Mouse (Mus musculus) limb, embryonic 12.5 days (tissue): ENCODE results near the gene Sox10. TPM values are rescaled to one million over a fixed set of nuclear protein-coding genes. Genes with fewer than 3 reads are reported as not detected.

Experiments used
- ATAC-seq: fragments of 200-750 bp; cut with Nextera tagmentation; 2 replicates; pipeline ENCODE4 v1.8.0; 2017; ENCODE audit warnings: low read depth, moderate TSS enrichment; ENCODE audit not compliant: insufficient number of reproducible peaks, insufficient read depth, low FRiP score, low TSS enrichment
- H3K27ac ChIP-seq: fragments of 300-500 bp; sonication (generic); 2 replicates; pipeline ENCODE4 v1.5.1; 2016; ENCODE audit warnings: mild to moderate bottlenecking, moderate library complexity
- H3K27me3 ChIP-seq: fragments of 300-500 bp; sonication (generic); 2 replicates; pipeline ENCODE4 v1.6.1; 2016; ENCODE audit warnings: mild to moderate bottlenecking, moderate library complexity
- H3K36me3 ChIP-seq: fragments of 300-500 bp; sonication (generic); 2 replicates; pipeline ENCODE4 v1.6.1; 2016; ENCODE audit warnings: mild to moderate bottlenecking, moderate library complexity
- H3K4me1 ChIP-seq: fragments of 300-500 bp; sonication (generic); replicated peaks from 2 replicates; pipeline ENCODE4 v1.6.1; 2016
- H3K4me2 ChIP-seq: fragments of 300-500 bp; sonication (generic); 2 replicates; pipeline ENCODE4 v1.6.1; 2016; ENCODE audit warnings: mild to moderate bottlenecking, moderate library complexity
- H3K4me3 ChIP-seq: fragments of 300-500 bp; sonication (generic); replicated peaks from 2 replicates; pipeline ENCODE4 v1.5.1; 2016; ENCODE audit warnings: mild to moderate bottlenecking
- H3K9ac ChIP-seq: fragments of 300-500 bp; sonication (generic); replicated peaks from 2 replicates; pipeline ENCODE4 v1.6.1; 2016; ENCODE audit warnings: mild to moderate bottlenecking, moderate library complexity
- H3K9me3 ChIP-seq: fragments of 300-500 bp; sonication (generic); 2 replicates; pipeline ENCODE4 v1.6.1; 2016; ENCODE audit warnings: mild to moderate bottlenecking, moderate library complexity
- WGBS: fragments of 180-500 bp; shearing (Covaris S2); methylation state at CpG from one replicate; pipeline ENCODE4 v1.1.7; 2016; 5-methylcytosine and 5-hydroxymethylcytosine counted together
- polyA plus RNA-seq: library from polyadenylated mRNA; unstranded; fragments of >200 nt; fragmentation: Nextera tagmentation; extraction: Ambion mirVana; gene quantifications from 2 replicates; pipeline ENCODE4 v1.2.1, GENCODE M21; 2016

The Sox10 gene
- polyA plus RNA-seq, 1 experiment from 2014 or later, result 4.1 TPM

- no peak overlapping the region for H3K27ac ChIP-seq
- H3K9ac ChIP-seq, result 0 out of 2 replicates have a peak overlapping the region, but pooled peaks have one; percentile 6
- ATAC-seq, result no peak
- no peaks in the 10 kb centered on the region for H3K9me3 ChIP-seq
- no peaks in the 10 kb centered on the region for H3K36me3 ChIP-seq
- peak overlapping the region; percentile 47; the same call in 1 of the 2 replicates for H3K4me2 ChIP-seq
- peaks cover 93% of the 10 kb centered on the region for H3K27me3 ChIP-seq
- H3K4me3 ChIP-seq, result peak overlapping the region; percentile 36; the same call in 1 of the 2 replicates
- 73% methylated on average over 7 of the region's 7 CpGs for WGBS
- H3K4me1 ChIP-seq, result peaks cover 17% of the 10 kb centered on the region
These were observed 2.7 kb downstream of the Sox10 start for GRCm38 (mm10) chr15:79162301-79162700.

GRCm38 (mm10) chr15:79155572-79155971 is 9.5 kb downstream of the Sox10 start:
- Histone ChIP-seq H3K27ac (no peak overlapping the region), H3K4me3 (no peak overlapping the region)

GRCm38 (mm10) chr15:79152709-79153108 is 12.3 kb downstream of the Sox10 start:
- H3K27ac ChIP-seq, result peak overlapping the region; percentile 79; the same call in 1 of the 2 replicates
- H3K27me3 ChIP-seq, result peaks cover 14% of the 10 kb centered on the region; the same call in 1 of the 2 replicates
- H3K4me1 ChIP-seq, result peaks cover 5% of the 10 kb centered on the region
- WGBS, result 46% methylated on average over 6 of the region's 6 CpGs
- H3K4me2 ChIP-seq, result no peak overlapping the region
- no peak overlapping the region for H3K4me3 ChIP-seq
- ATAC-seq, result no peak
- H3K36me3 ChIP-seq, result peaks cover 49% of the 10 kb centered on the region
- no peaks in the 10 kb centered on the region for H3K9me3 ChIP-seq
- no peak overlapping the region for H3K9ac ChIP-seq

More at GRCm38 (mm10) chr15:79155572-79155971, 9.5 kb downstream of the Sox10 start:
- Histone ChIP-seq H3K9me3 (no peaks in the 10 kb centered on the region), H3K9ac (no peak overlapping the region), H3K27me3 (peaks cover 43% of the 10 kb centered on the region), H3K36me3 (peaks cover 26% of the 10 kb centered on the region), H3K4me1 (peaks cover 5% of the 10 kb centered on the region), H3K4me2 (no peak overlapping the region)
- ATAC-seq, result no peak
- WGBS, result 37% methylated on average over 3 of the region's 3 CpGs

- no peaks in the 10 kb centered on the region for H3K9me3 ChIP-seq
- 71% methylated on average over 8 of the region's 8 CpGs for WGBS
- H3K9ac ChIP-seq, result no peak overlapping the region
- H3K36me3 ChIP-seq, result peaks cover 57% of the 10 kb centered on the region
- ATAC-seq, result no peak
- peaks cover 5% of the 10 kb centered on the region for H3K4me1 ChIP-seq
- H3K4me2 ChIP-seq, result no peak overlapping the region; the same call in 1 of the 2 replicates
- peak overlapping the region; percentile 79 for H3K27ac ChIP-seq
- H3K27me3 ChIP-seq, result peaks cover 9% of the 10 kb centered on the region; the same call in 1 of the 2 replicates
- no peak overlapping the region for H3K4me3 ChIP-seq
These were observed 13.2 kb downstream of the Sox10 start for GRCm38 (mm10) chr15:79151881-79152280.

- H3K4me2 ChIP-seq, result no peak overlapping the region
- H3K36me3 ChIP-seq, result peaks cover 88% of the 10 kb centered on the region
- peak; percentile 44; the same call in 1 of the 2 replicates for ATAC-seq
- no peaks in the 10 kb centered on the region for H3K27me3 ChIP-seq
- H3K4me3 ChIP-seq, result no peak overlapping the region
- H3K27ac ChIP-seq, result no peak overlapping the region
- no peak overlapping the region for H3K9ac ChIP-seq
- H3K4me1 ChIP-seq, result peaks cover 5% of the 10 kb centered on the region
- WGBS, result 49% methylated on average over 7 of the region's 7 CpGs
- H3K9me3 ChIP-seq, result no peaks in the 10 kb centered on the region
These were observed 16.5 kb downstream of the Sox10 start for GRCm38 (mm10) chr15:79148533-79148932.

- peaks cover 14% of the 10 kb centered on the region for H3K4me1 ChIP-seq
- 89% methylated on average over 7 of the region's 7 CpGs for WGBS
- H3K9ac ChIP-seq, result no peak overlapping the region
- H3K4me3 ChIP-seq, result no peak overlapping the region
- no peaks in the 10 kb centered on the region for H3K27me3 ChIP-seq
- H3K36me3 ChIP-seq, result peaks cover 62% of the 10 kb centered on the region
- H3K27ac ChIP-seq, result no peak overlapping the region
- H3K9me3 ChIP-seq, result no peaks in the 10 kb centered on the region
- no peak overlapping the region for H3K4me2 ChIP-seq
- no peak for ATAC-seq
These were observed 19.5 kb downstream of the Sox10 start for GRCm38 (mm10) chr15:79145522-79145921.

- ATAC-seq, result no peak
- no peaks in the 10 kb centered on the region for H3K9me3 ChIP-seq
- H3K9ac ChIP-seq, result no peak overlapping the region
- WGBS, result 87% methylated on average over 8 of the region's 8 CpGs
- no peak overlapping the region for H3K27ac ChIP-seq
- H3K36me3 ChIP-seq, result peaks cover 51% of the 10 kb centered on the region
- H3K4me2 ChIP-seq, result no peak overlapping the region
- H3K4me3 ChIP-seq, result no peak overlapping the region
- H3K27me3 ChIP-seq, result no peaks in the 10 kb centered on the region
- H3K4me1 ChIP-seq, result peaks cover 17% of the 10 kb centered on the region
These were observed 21.0 kb downstream of the Sox10 start for GRCm38 (mm10) chr15:79144021-79144420.

- peaks cover 17% of the 10 kb centered on the region for H3K4me1 ChIP-seq
- 83% methylated on average over 12 of the region's 12 CpGs for WGBS
- no peak overlapping the region for H3K4me3 ChIP-seq
- H3K36me3 ChIP-seq, result peaks cover 44% of the 10 kb centered on the region
- no peak overlapping the region for H3K9ac ChIP-seq
- no peak overlapping the region for H3K27ac ChIP-seq
- H3K9me3 ChIP-seq, result no peaks in the 10 kb centered on the region
- H3K4me2 ChIP-seq, result no peak overlapping the region
- ATAC-seq, result no peak
- H3K27me3 ChIP-seq, result no peaks in the 10 kb centered on the region
These were observed 21.7 kb downstream of the Sox10 start for GRCm38 (mm10) chr15:79143316-79143715.

GRCm38 (mm10) chr15:79141566-79141917 is 23.5 kb downstream of the Sox10 start:
- no peak; the same call in 1 of the 2 replicates for ATAC-seq
- peak overlapping the region; percentile 71 for H3K9ac ChIP-seq
- H3K4me2 ChIP-seq, result peak overlapping the region; percentile 97
- H3K9me3 ChIP-seq, result no peaks in the 10 kb centered on the region
- no peak overlapping the region for H3K27ac ChIP-seq
- peak overlapping the region; percentile 80 for H3K4me3 ChIP-seq
- WGBS, result 0% methylated on average over 7 of the region's 7 CpGs
- H3K36me3 ChIP-seq, result peaks cover 28% of the 10 kb centered on the region
- peaks cover 17% of the 10 kb centered on the region for H3K4me1 ChIP-seq
- no peaks in the 10 kb centered on the region for H3K27me3 ChIP-seq

GRCm38 (mm10) chr15:79140866-79141565 is 24.0 kb downstream of the Sox10 start, which contains the start of the genes Polr2f and 1700088E04Rik:
Gene Polr2f (plus strand): TSS chr15:79141009.
Gene 1700088E04Rik (minus strand): TSS chr15:79141253.
- ATAC-seq, result peak; percentile 82
- WGBS, result under 1% methylated on average over 57 of the region's 57 CpGs
- no peak within 1 kb of the TSS for H3K27ac ChIP-seq

GRCm38 (mm10) chr15:79139640-79140039 is 25.4 kb downstream of the Sox10 start:
- Histone ChIP-seq H3K4me1 (peaks cover 35% of the 10 kb centered on the region), H3K4me2 (no peak overlapping the region), H3K9me3 (no peaks in the 10 kb centered on the region), H3K27ac (no peak overlapping the region), H3K4me3 (no peak overlapping the region), H3K9ac (no peak overlapping the region), H3K27me3 (no peaks in the 10 kb centered on the region), H3K36me3 (peaks cover 11% of the 10 kb centered on the region)
- 62% methylated on average over 10 of the region's 10 CpGs for WGBS
- ATAC-seq, result no peak

More at GRCm38 (mm10) chr15:79140866-79141565, 24.0 kb downstream of the Sox10 start, which contains the start of the genes Polr2f and 1700088E04Rik:
- H3K36me3 ChIP-seq, result peaks cover 23% of the 10 kb centered on the region
- peak within 1 kb of the TSS; percentile 97 for H3K4me2 ChIP-seq
- H3K4me3 ChIP-seq, result peak within 1 kb of the TSS; percentile 80
- peaks cover 22% of the 10 kb centered on the region for H3K4me1 ChIP-seq
- H3K9ac ChIP-seq, result peak within 1 kb of the TSS; percentile 71
- H3K27me3 ChIP-seq, result no peaks in the 10 kb centered on the region
- H3K9me3 ChIP-seq, result no peaks in the 10 kb centered on the region
